18 mouse cellular contexts compared by ENCODE assay signal in the genomic region with DNA sequence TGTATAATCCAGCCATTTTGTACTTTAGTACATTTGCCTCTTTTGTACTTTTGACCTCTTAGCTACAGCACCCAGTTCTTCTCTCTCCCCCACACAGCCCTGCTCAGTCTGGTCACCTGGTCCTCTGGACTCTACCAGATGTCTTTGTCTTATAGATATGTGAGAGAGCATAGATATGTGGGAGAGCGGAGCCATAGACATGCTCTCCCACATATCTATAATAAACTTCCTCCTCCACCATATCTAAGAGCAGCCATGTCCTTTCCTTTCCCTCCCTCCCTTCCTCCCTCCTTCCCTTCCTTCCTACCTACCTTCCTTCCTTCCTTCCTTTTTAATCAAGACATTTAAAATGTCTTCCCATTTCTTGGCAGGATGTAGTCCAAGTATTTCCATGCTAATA. TPM values are rescaled to one million over a fixed set of nuclear protein-coding genes. Genes with fewer than 3 reads are reported as not detected.
A peak's percentile ranks its signal among the peaks of the same experiment; 100 is the strongest.
DNase-seq lines count a peak whose midpoint lies in the region; TF ChIP-seq lines count a peak whose summit lies in the region.
"Had no signal": no experiment of that assay in that cellular context is flagged by ENCODE, and none has a peak within 500 bp of the region (broad histone marks: within the 10 kb centered on the region; RNA-seq: fewer than 3 reads in every experiment).

No protein-coding gene starts in this region.

- DNase-seq in testis, postnatal 10 days (ENCODE audit: low spot score): no peak
- peak; percentile 23 for DNase-seq in MEL (ENCODE audit: low read depth, low spot score)
- DNase-seq in heart, adult 8-10 months (ENCODE audit: low spot score): no peak
- DNase-seq: adrenal gland, adult 2 months; adrenal gland, adult 8-10 months; adrenal gland, postnatal 10 days; adrenal gland, postnatal 14 days; adrenal gland, postnatal 25 days; adrenal gland, postnatal 36 days; B cell, adult 2 months; cerebellum, adult 11 months; cerebellum, adult 11-12 months; cerebellum, adult 18-20 months; cerebellum, adult 2 months had no signal

- no peaks in the 10 kb centered on the region for H3K36me3 ChIP-seq in testis, adult 2 months (ENCODE audit: control insufficient read depth, insufficient read depth, low read length)
- peaks cover 0 to 30% of the 10 kb centered on the region in 2 experiments; a peak in 2 of 4 replicates for H3K36me3 ChIP-seq in MEL (ENCODE audit: control insufficient read depth in 1 of 2, insufficient read depth in 2 of 2, low read length in 2 of 2)

- no peak for TF ChIP-seq RAD21 in MEL (IDR thresholded peaks at IDR 0.05; ENCODE audit: low read depth, low read length)

- peak; percentile 65 to 68 for TF ChIP-seq EP300 in MEL (IDR thresholded peaks at IDR 0.05; ENCODE audit: low read depth in 1 of 2, low read length in 2 of 2)

- no peak for TF ChIP-seq CTCF in testis, adult 2 months (IDR thresholded peaks at IDR 0.05; ENCODE audit: control insufficient read depth, insufficient read depth, insufficient replicate concordance, low read depth, low read length)
- TF ChIP-seq CTCF in MEL (IDR thresholded peaks at IDR 0.05 in 2 of 3, conservative IDR thresholded peaks at IDR 0.05 in 1 of 3; ENCODE audit: control insufficient read depth in 1 of 3, insufficient read depth in 1 of 3, low read depth in 2 of 3, low read length in 3 of 3, poor library complexity in 1 of 3, severe bottlenecking in 1 of 3): no peak

- peaks cover 22% of the 10 kb centered on the region for H3K79me2 ChIP-seq in MEL (ENCODE audit: control insufficient read depth, insufficient read depth, low read length, poor library complexity)

- H3K4me3 ChIP-seq in testis, adult 2 months (ENCODE audit: control insufficient read depth, low read depth, low read length): peak overlapping the region; percentile 26; the same call in 1 of the 2 replicates
- H3K4me3 ChIP-seq in MEL (ENCODE audit: control insufficient read depth in 1 of 2, insufficient read depth in 1 of 2, low read depth in 2 of 2, low read length in 2 of 2): no peak overlapping the region

- H3K9me3 ChIP-seq in MEL (replicated peaks; ENCODE audit: insufficient read depth, low read length): no peaks in the 10 kb centered on the region
- H3K9me3 ChIP-seq: G1E had no signal

- no peaks in the 10 kb centered on the region for H3K27me3 ChIP-seq in testis, adult 2 months (ENCODE audit: control insufficient read depth, insufficient read depth, low read length)
- H3K27me3 ChIP-seq in MEL (ENCODE audit: control insufficient read depth in 1 of 2, insufficient read depth in 2 of 2, low read length in 2 of 2): no peaks in the 10 kb centered on the region
- H3K27me3 ChIP-seq: CH12.LX, Patski had no signal

- H3K9ac ChIP-seq in MEL (ENCODE audit: control insufficient read depth, low read depth, low read length, poor library complexity, severe bottlenecking): no peak overlapping the region

- no peak for TF ChIP-seq POLR2A in testis, adult 2 months (IDR thresholded peaks at IDR 0.05; ENCODE audit: control insufficient read depth, low read depth, low read length)
- no peak for TF ChIP-seq POLR2A in MEL (IDR thresholded peaks at IDR 0.05; ENCODE audit: control insufficient read depth in 1 of 2, insufficient read depth in 1 of 2, low read depth in 1 of 2, low read length in 2 of 2, poor library complexity in 1 of 2)

- no peak overlapping the region; the same call in 1 of the 2 replicates for H3K27ac ChIP-seq in testis, adult 2 months (ENCODE audit: control insufficient read depth, insufficient read depth, low read depth, low read length)
- H3K27ac ChIP-seq in MEL (ENCODE audit: control insufficient read depth, low read depth, low read length): no peak overlapping the region

- H3K4me1 ChIP-seq in testis, adult 2 months (ENCODE audit: control insufficient read depth, insufficient read depth, low read length): no peaks in the 10 kb centered on the region; the same call in 1 of the 2 replicates
- H3K4me1 ChIP-seq in MEL (ENCODE audit: control insufficient read depth in 1 of 2, insufficient read depth in 2 of 2, low read length in 2 of 2): peaks cover 19 to 22% of the 10 kb centered on the region in 2 experiments

TF ChIP-seq in MEL, 35 proteins besides CTCF, POLR2A, EP300 and RAD21:
- TF ChIP-seq ZMIZ1 (IDR thresholded peaks at IDR 0.05; ENCODE audit: low read depth, low read length) (no peak), NRF1 (IDR thresholded peaks at IDR 0.05; ENCODE audit: insufficient read depth, low read depth, low read length, poor library complexity, severe bottlenecking) (no peak), GABPA (IDR thresholded peaks at IDR 0.05; ENCODE audit: low read depth, low read length) (no peak), CHD2 (IDR thresholded peaks at IDR 0.05; ENCODE audit: low read length) (no peak), ZNF384 (IDR thresholded peaks at IDR 0.05; ENCODE audit: low read depth, low read length) (no peak), USF2 (IDR thresholded peaks at IDR 0.05; ENCODE audit: borderline replicate concordance in 1 of 2, insufficient read depth in 1 of 2, low read depth in 1 of 2, low read length in 2 of 2) (no peak), BHLHE40 (IDR thresholded peaks at IDR 0.05; ENCODE audit: borderline replicate concordance, low read depth, low read length) (no peak), RCOR1 (IDR thresholded peaks at IDR 0.05; ENCODE audit: low read depth, low read length) (peak; percentile 32; the same call in 1 of the 2 replicates), GATA1 (IDR thresholded peaks at IDR 0.05; ENCODE audit: low read depth, low read length) (0 out of 2 replicates have a peak, but pooled peaks have one; percentile 13), TAL1 (IDR thresholded peaks at IDR 0.05; ENCODE audit: low read length) (peak; percentile 13; the same call in 1 of the 2 replicates), MAX (IDR thresholded peaks at IDR 0.05; ENCODE audit: low read length) (no peak), MYB (IDR thresholded peaks at IDR 0.05; ENCODE audit: low read depth, low read length) (no peak), E2F4 (IDR thresholded peaks at IDR 0.05; ENCODE audit: borderline replicate concordance, low read depth, low read length) (no peak), MAFK (IDR thresholded peaks at IDR 0.05; ENCODE audit: borderline replicate concordance, low read depth, low read length) (no peak), ZKSCAN1 (IDR thresholded peaks at IDR 0.05; ENCODE audit: low read depth, low read length) (no peak), ETS1 (IDR thresholded peaks at IDR 0.05; ENCODE audit: low read depth, low read length) (peak; percentile 48; the same call in 1 of the 2 replicates), TCF12 (IDR thresholded peaks at IDR 0.05; ENCODE audit: low read depth, low read length) (peak; percentile 65), UBTF (IDR thresholded peaks at IDR 0.05; ENCODE audit: borderline replicate concordance, insufficient read depth, low read depth, low read length) (no peak), TBP (IDR thresholded peaks at IDR 0.05; ENCODE audit: low read depth, low read length) (no peak), USF1 (IDR thresholded peaks at IDR 0.05; ENCODE audit: low read depth, low read length) (peak; percentile 31; the same call in 1 of the 2 replicates), MXI1 (IDR thresholded peaks at IDR 0.05; ENCODE audit: low read depth, low read length) (0 out of 2 replicates have a peak, but pooled peaks have one; percentile 32)

RNA-seq across cellular contexts. Expression of a gene that starts 2.4 kb away (rescaled TPM):
- polyA plus RNA-seq in testis, adult 2 months (2012; rRNA removed): 153 and 163 TPM in 2 replicates
- total RNA-seq in MEL (2012; rRNA removed): 9.0 and 9.3 TPM in 2 replicates
- 10 to 100 TPM in 1 of 2 experiments, not detected in 1; 14.3 TPM for polyA plus RNA-seq in MEL (2012; ENCODE audit: insufficient read depth in 1 of 2, insufficient read length in 2 of 2, low read depth in 1 of 2, low replicate concordance in 2 of 2, missing spikeins in 1 of 2)
- 10 to 100 TPM in 3 of 4 experiments, 1 to 10 TPM in 1; 8.9 to 10.8 (median 10.3) TPM for total RNA-seq in heart, adult 8-10 months (2022)
